ENCODE assay signal across 12 mouse cellular contexts in genomic region chr5:53929205-53929614, GRCm38 (mm10).
A peak's percentile ranks its signal among the peaks of the same experiment; 100 is the strongest.
DNase-seq lines count a peak whose midpoint lies in the region; ATAC-seq lines count a peak whose summit lies in the region.
"Had no signal": no experiment of that assay in that cellular context is flagged by ENCODE, and none has a peak within 500 bp of the region (broad histone marks: within the 10 kb centered on the region; RNA-seq: fewer than 3 reads in every experiment).

No protein-coding gene starts in this region.

- no peaks in the 10 kb centered on the region; the same call in 1 of the 2 replicates for H3K27me3 ChIP-seq in heart, embryonic 10.5 days (ENCODE audit: insufficient read depth, poor library complexity, severe bottlenecking)
- H3K27me3 ChIP-seq in kidney, embryonic 14.5 days (ENCODE audit: control insufficient read depth, insufficient read depth, low read length): no peaks in the 10 kb centered on the region
- H3K27me3 ChIP-seq: CH12.LX; neural tube, embryonic 13.5 days had no signal

- H3K4me2 ChIP-seq in kidney, embryonic 14.5 days (replicated peaks; ENCODE audit: low read depth, low read length): no peak overlapping the region
- H3K4me2 ChIP-seq: neural tube, embryonic 13.5 days had no signal

- ATAC-seq in kidney, embryonic 14.5 days (ENCODE audit: low FRiP score, low TSS enrichment): no peak; the same call in 1 of the 2 replicates
- peak; percentile 41 for ATAC-seq in megakaryocyte, adult 5-6 weeks (ENCODE audit: poor library complexity, severe bottlenecking)
- ATAC-seq: activated CD4-positive, CD25-positive, alpha-beta regulatory T cell, adult 4 months had no signal

- H3K4me1 ChIP-seq in heart, embryonic 10.5 days: peaks cover 8% of the 10 kb centered on the region; the same call in 1 of the 2 replicates
- H3K4me1 ChIP-seq in kidney, embryonic 14.5 days (ENCODE audit: control insufficient read depth, insufficient read depth, low read length): peaks cover 4% of the 10 kb centered on the region; the same call in 1 of the 2 replicates
- H3K4me1 ChIP-seq: neural tube, embryonic 13.5 days had no signal

- no peaks in the 10 kb centered on the region for H3K36me3 ChIP-seq in heart, embryonic 10.5 days
- no peaks in the 10 kb centered on the region for H3K36me3 ChIP-seq in kidney, embryonic 14.5 days (ENCODE audit: control insufficient read depth, insufficient read depth, low read length)
- H3K36me3 ChIP-seq: neural tube, embryonic 13.5 days had no signal

- H3K4me3 ChIP-seq in heart, embryonic 10.5 days: no peak overlapping the region
- no peak overlapping the region for H3K4me3 ChIP-seq in kidney, embryonic 14.5 days (ENCODE audit: low read length)
- H3K4me3 ChIP-seq: neural tube, embryonic 13.5 days had no signal

- no peak overlapping the region for H3K27ac ChIP-seq in heart, embryonic 10.5 days
- H3K27ac ChIP-seq in kidney, embryonic 14.5 days (ENCODE audit: low read depth, low read length): peak overlapping the region; percentile 6; the same call in 1 of the 2 replicates
- H3K27ac ChIP-seq: macrophage; neural tube, embryonic 13.5 days had no signal

- H3K9ac ChIP-seq in kidney, embryonic 14.5 days (ENCODE audit: low read depth, low read length): no peak overlapping the region
- H3K9ac ChIP-seq: neural tube, embryonic 13.5 days had no signal

- 75% methylated on average over 10 of the region's 10 CpGs for WGBS in heart, embryonic 10.5 days
- 55% methylated on average over 10 of the region's 10 CpGs for WGBS in kidney, embryonic 14.5 days

- H3K9me3 ChIP-seq in heart, embryonic 10.5 days: no peaks in the 10 kb centered on the region
- no peaks in the 10 kb centered on the region for H3K9me3 ChIP-seq in kidney, embryonic 14.5 days (ENCODE audit: control insufficient read depth, low read length)
- H3K9me3 ChIP-seq: neural tube, embryonic 13.5 days had no signal

- DNase-seq in heart, adult 11 months: peak; percentile 98
- DNase-seq in heart, embryonic 10.5 days (ENCODE audit: low spot score): no peak
- peak; percentile 76 for DNase-seq in heart, adult 8-10 months (ENCODE audit: low spot score)
- DNase-seq in cerebellum, postnatal 36 days: no peak
- no peak for DNase-seq in thymus, postnatal 14 days
- DNase-seq in right cerebral cortex, adult 18-20 months: no peak

Comparison
In these comparisons a context has a peak if more than half of its experiments do, and no peak if none do; other contexts are left out.
1. DNase-seq: peak in heart, adult 11 months (single experiment) and heart, adult 8-10 months (single experiment); none in heart, embryonic 10.5 days (single experiment), cerebellum, postnatal 36 days (0 of 2), thymus, postnatal 14 days (single experiment) and right cerebral cortex, adult 18-20 months (single experiment).